Mouse (Mus musculus): ENCODE data around the gene Olfr1377. TPM values are rescaled to one million over a fixed set of nuclear protein-coding genes. Genes with fewer than 3 reads are reported as not detected.
"Not testable (repeated sequence)": the region's sequence is repeated elsewhere in the genome, so short reads cannot be mapped to it uniquely, and the experiment has no call there.

The Olfr1377 gene
- polyA plus RNA-seq, 1 experiment from 2014 or later = not detected

DNA sequence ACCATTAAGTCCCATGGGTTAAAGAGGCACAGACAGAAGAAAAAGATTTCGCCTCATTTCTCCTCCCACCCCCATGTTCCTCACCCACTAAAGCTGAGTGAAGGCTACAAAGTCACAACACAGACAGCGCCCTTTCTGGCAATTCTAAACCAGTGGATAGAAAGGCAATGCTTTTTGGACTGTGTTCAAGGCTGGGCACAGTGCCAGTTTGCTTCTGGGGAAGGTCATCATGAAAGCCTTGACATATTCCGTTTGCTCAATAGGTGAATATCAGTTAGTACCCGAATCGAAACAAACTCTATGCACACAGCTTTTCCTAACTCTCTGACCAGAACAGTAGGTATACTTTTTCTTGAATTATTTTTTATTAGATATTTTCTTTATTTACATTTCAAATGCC, 30.1 kb downstream of the Olfr1377 start:
- no peaks in the 10 kb centered on the region for H3K9me3 ChIP-seq
- no peaks in the 10 kb centered on the region for H3K27me3 ChIP-seq
- no peak overlapping the region for H3K4me2 ChIP-seq (replicated peaks)
- H3K9ac ChIP-seq (replicated peaks) = no peak overlapping the region
- WGBS = 70% methylated on average over 5 of the region's 5 CpGs
- H3K27ac ChIP-seq (replicated peaks) = no peak overlapping the region
- no peaks in the 10 kb centered on the region for H3K4me1 ChIP-seq
- H3K36me3 ChIP-seq = no peaks in the 10 kb centered on the region
- no peak for ATAC-seq (replicated peaks)
- H3K4me3 ChIP-seq = no peak overlapping the region

- Histone ChIP-seq H3K36me3 (no peaks in the 10 kb centered on the region), H3K27ac (replicated peaks) (no peak within 1 kb of the TSS), H3K4me1 (no peaks in the 10 kb centered on the region), H3K4me2 (replicated peaks) (no peak within 1 kb of the TSS), H3K4me3 (no peak within 1 kb of the TSS), H3K27me3 (no peaks in the 10 kb centered on the region), H3K9ac (replicated peaks) (no peak within 1 kb of the TSS), H3K9me3 (no peaks in the 10 kb centered on the region)
- 75% methylated on average over 1 of the region's 1 CpGs for WGBS
- no peak for ATAC-seq (replicated peaks)
Measured at GRCm38 (mm10) chr11:51013936-51014335, 32.2 kb downstream of the Olfr1377 start, which contains the start of gene Olfr54. TSS of gene Olfr54 (plus strand) at chr11:51014236.

DNA sequence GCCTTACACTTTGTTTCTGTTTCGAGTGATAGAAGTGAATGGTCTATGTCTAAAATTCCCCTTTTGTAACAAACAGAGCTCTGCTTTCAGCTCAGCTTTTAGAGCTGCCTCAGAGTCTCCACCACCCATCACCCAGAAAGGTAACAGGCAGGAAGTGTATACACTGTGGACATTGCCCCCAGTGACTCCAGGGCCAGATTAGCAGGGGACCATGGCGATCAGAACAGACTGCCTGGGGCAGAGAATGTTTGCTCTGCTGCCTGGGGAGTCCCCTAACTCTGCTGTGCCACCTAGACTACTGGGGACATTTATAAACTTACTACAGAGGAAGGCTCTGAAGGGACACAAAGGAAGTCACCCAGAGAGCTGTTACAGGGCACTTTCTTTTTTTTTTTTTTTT, 34.6 kb downstream of the Olfr1377 start:
- Histone ChIP-seq H3K9ac (replicated peaks) (no peak overlapping the region), H3K27ac (replicated peaks) (no peak overlapping the region), H3K27me3 (no peaks in the 10 kb centered on the region), H3K9me3 (no peaks in the 10 kb centered on the region), H3K4me2 (replicated peaks) (no peak overlapping the region), H3K4me1 (no peaks in the 10 kb centered on the region), H3K36me3 (no peaks in the 10 kb centered on the region), H3K4me3 (no peak overlapping the region)
- ATAC-seq (replicated peaks) = no peak
- 61% methylated on average over 2 of the region's 2 CpGs for WGBS

- ATAC-seq (replicated peaks); H3K27ac ChIP-seq (replicated peaks); H3K9me3 ChIP-seq; H3K4me1 ChIP-seq; H3K36me3 ChIP-seq; H3K9ac ChIP-seq (replicated peaks); H3K4me3 ChIP-seq; H3K27me3 ChIP-seq; H3K4me2 ChIP-seq (replicated peaks): not testable (repeated sequence)
- WGBS = 90% methylated on average over 11 of the region's 11 CpGs
Measured at GRCm38 (mm10) chr11:51026811-51027210, 45.0 kb downstream of the Olfr1377 start.

DNA sequence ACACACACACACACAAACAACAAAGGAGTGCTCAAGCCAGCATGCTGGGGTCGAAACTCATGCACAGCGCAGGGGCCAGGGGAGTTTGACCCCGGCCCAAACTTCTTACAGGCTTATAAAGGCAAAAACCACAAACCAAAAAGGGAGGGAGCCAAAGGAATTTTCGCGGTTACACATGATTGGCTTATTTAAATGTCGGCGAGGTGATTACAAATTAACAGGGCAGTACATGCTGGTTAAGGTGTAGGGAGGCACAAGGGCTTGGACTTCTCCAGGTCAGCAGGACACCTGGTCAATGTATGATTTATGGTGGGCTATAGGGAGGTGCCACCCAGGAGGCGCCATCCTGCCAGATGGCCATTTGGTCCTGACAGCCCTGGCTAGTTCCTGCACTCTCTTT, 47.6 kb downstream of the Olfr1377 start:
- ATAC-seq (replicated peaks); H3K4me3 ChIP-seq; H3K4me2 ChIP-seq (replicated peaks); H3K4me1 ChIP-seq; H3K9ac ChIP-seq (replicated peaks); H3K9me3 ChIP-seq; H3K27ac ChIP-seq (replicated peaks); H3K27me3 ChIP-seq; H3K36me3 ChIP-seq: not testable (repeated sequence)
- WGBS = 82% methylated on average over 8 of the region's 8 CpGs

GRCm38 (mm10) chr11:51030225-51030624, 48.5 kb downstream of the Olfr1377 start:
- WGBS = 83% methylated on average over 2 of the region's 2 CpGs
- Histone ChIP-seq H3K4me1 (no peaks in the 10 kb centered on the region), H3K27me3 (no peaks in the 10 kb centered on the region), H3K9me3 (no peaks in the 10 kb centered on the region), H3K4me2 (replicated peaks) (no peak overlapping the region), H3K36me3 (no peaks in the 10 kb centered on the region), H3K4me3 (no peak overlapping the region), H3K27ac (replicated peaks) (no peak overlapping the region), H3K9ac (replicated peaks) (no peak overlapping the region)
- no peak for ATAC-seq (replicated peaks)

DNA sequence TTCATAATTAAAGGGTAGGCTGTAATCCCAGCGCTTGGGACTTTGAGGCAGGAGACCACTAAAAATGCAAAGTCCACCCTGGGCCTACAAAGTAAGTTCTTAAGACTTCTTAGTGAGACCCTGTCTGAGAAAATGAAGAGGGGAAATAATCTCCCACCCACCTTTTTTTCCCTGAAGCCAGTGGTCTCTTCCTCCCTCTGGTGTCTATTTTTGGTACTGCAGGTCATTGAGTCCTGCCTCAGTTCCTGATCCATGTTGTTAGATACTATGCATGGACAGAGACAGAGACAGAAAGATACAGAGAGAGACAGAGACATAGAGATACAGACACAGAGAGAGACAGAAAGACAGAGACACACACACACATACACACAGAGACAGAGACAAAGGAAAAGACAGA, 51.1 kb downstream of the Olfr1377 start:
- 27% methylated on average over 1 of the region's 1 CpGs for WGBS
- Histone ChIP-seq H3K4me1 (no peaks in the 10 kb centered on the region), H3K36me3 (no peaks in the 10 kb centered on the region), H3K4me3 (no peak overlapping the region), H3K9ac (replicated peaks) (no peak overlapping the region), H3K27me3 (no peaks in the 10 kb centered on the region), H3K9me3 (no peaks in the 10 kb centered on the region), H3K27ac (replicated peaks) (no peak overlapping the region), H3K4me2 (replicated peaks) (no peak overlapping the region)
- no peak for ATAC-seq (replicated peaks)

- H3K4me2 ChIP-seq (replicated peaks); H3K9ac ChIP-seq (replicated peaks); H3K36me3 ChIP-seq; H3K27ac ChIP-seq (replicated peaks); H3K4me1 ChIP-seq; H3K4me3 ChIP-seq; H3K27me3 ChIP-seq; ATAC-seq (replicated peaks); H3K9me3 ChIP-seq: not testable (repeated sequence)
Measured at GRCm38 (mm10) chr11:51034141-51034540, 52.4 kb downstream of the Olfr1377 start.

DNA sequence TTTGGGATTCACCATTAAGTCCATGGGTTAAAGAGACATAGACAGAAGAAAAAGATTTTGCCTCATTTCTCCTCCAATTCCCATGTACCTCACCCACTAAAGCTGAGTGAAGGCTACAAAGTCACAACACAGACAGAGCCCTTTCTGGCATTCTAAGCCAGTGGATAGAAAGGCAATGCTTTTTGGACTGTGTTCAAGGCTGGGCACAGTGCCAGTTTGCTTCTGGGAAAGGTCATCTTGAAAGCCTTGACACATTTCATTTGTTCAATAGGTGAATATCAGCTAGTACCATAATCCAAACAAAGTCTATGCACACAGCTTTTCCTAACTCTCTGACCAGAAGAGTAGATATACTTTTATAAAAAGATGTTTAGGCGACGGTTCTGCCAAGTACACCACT, 54.2 kb downstream of the Olfr1377 start:
- Histone ChIP-seq H3K9ac (replicated peaks) (no peak overlapping the region), H3K9me3 (no peaks in the 10 kb centered on the region), H3K4me3 (no peak overlapping the region), H3K4me2 (replicated peaks) (no peak overlapping the region), H3K27me3 (no peaks in the 10 kb centered on the region), H3K27ac (replicated peaks) (no peak overlapping the region), H3K36me3 (no peaks in the 10 kb centered on the region), H3K4me1 (no peaks in the 10 kb centered on the region)
- no peak for ATAC-seq (replicated peaks)
- WGBS = 91% methylated on average over 2 of the region's 2 CpGs

Other genes starting within 250 kb of the Olfr1377 start
- gene Zfp354c, start 154.2 kb upstream of the Olfr1377 start, polyA plus RNA-seq (2015; fragmentation: Nextera tagmentation; extraction: Ambion mirVana) = 62.6 and 65.0 TPM in 2 replicates
- gene Zfp879, start 140.4 kb upstream of the Olfr1377 start, polyA plus RNA-seq (2015; fragmentation: Nextera tagmentation; extraction: Ambion mirVana) = 2.1 and 2.5 TPM in 2 replicates
- not detected in 2 replicates for gene Grm6, start 131.3 kb upstream of the Olfr1377 start, polyA plus RNA-seq (2015; fragmentation: Nextera tagmentation; extraction: Ambion mirVana)
- 15.5 and 15.9 TPM in 2 replicates for gene Zfp454, start 94.3 kb upstream of the Olfr1377 start, polyA plus RNA-seq (2015; fragmentation: Nextera tagmentation; extraction: Ambion mirVana)
- 49.4 and 53.6 TPM in 2 replicates for gene Zfp2, start 65.8 kb upstream of the Olfr1377 start, polyA plus RNA-seq (2015; fragmentation: Nextera tagmentation; extraction: Ambion mirVana)
- 3.6 and 3.7 TPM in 2 replicates for gene Zfp354b, start 50.3 kb upstream of the Olfr1377 start, polyA plus RNA-seq (2015; fragmentation: Nextera tagmentation; extraction: Ambion mirVana)
- gene 4933414I15Rik, start 38.2 kb upstream of the Olfr1377 start, polyA plus RNA-seq (2015; fragmentation: Nextera tagmentation; extraction: Ambion mirVana) = not detected in 2 replicates
- gene Prop1, start 28.2 kb upstream of the Olfr1377 start, polyA plus RNA-seq (2015; fragmentation: Nextera tagmentation; extraction: Ambion mirVana) = not detected in 2 replicates
- gene Olfr1378, start 15.4 kb upstream of the Olfr1377 start, polyA plus RNA-seq (2015; fragmentation: Nextera tagmentation; extraction: Ambion mirVana) = not detected in 2 replicates
- gene Olfr51, start 21.6 kb downstream of the Olfr1377 start, polyA plus RNA-seq (2015; fragmentation: Nextera tagmentation; extraction: Ambion mirVana) = not detected in 2 replicates
- not detected in 2 replicates for gene Olfr54, start 32.3 kb downstream of the Olfr1377 start, polyA plus RNA-seq (2015; fragmentation: Nextera tagmentation; extraction: Ambion mirVana)
- gene Olfr1375, start 66.1 kb downstream of the Olfr1377 start, polyA plus RNA-seq (2015; fragmentation: Nextera tagmentation; extraction: Ambion mirVana) = not detected in 2 replicates
- 12.3 and 12.5 TPM in 2 replicates for gene Zfp354a, start 77.3 kb downstream of the Olfr1377 start, polyA plus RNA-seq (2015; fragmentation: Nextera tagmentation; extraction: Ambion mirVana)
- not detected in 2 replicates for gene Gm12569, start 238.5 kb downstream of the Olfr1377 start, polyA plus RNA-seq (2015; fragmentation: Nextera tagmentation; extraction: Ambion mirVana)